Mouse (Mus musculus): ENCODE measurements around the gene Pla2g10.

DNA sequence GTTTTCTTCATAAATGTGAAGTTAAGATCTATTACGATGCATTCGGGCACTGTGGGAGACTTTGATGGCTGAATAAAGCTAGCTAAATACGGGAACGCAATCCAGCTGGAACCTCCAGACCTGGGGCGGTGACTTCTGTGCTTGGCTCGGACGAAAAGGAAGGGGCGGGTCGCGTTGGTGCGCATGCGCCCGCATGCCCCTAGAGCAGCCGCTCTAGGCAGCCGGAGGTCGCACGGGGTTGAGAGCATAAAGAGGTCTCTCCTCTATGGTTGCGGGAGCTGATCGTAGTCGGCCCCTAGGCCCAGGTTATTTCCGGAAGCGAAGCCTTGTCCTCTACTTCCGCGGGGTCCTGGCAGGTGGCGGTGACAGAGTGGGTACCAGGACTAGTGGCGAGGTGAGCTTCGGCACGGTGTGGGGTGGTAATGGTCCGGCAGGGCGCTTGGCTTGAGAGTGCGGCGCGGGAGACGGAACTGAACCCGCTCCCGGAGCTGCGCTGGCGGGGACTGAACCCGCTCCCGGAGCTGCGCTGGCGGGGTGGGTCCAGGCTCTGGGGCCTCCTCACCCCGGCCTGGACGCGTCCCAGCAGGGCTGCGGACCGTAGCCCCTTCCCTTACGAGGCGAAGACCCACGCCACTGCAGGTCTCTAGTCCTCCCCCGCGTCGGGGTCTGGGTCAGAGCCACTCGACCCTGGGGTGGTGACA lies 58.9 kb downstream of the Pla2g10 start, which contains the start of the genes Bfar and 3110001I22Rik:
- TF ChIP-seq CTCF (IDR thresholded peaks at IDR 0.05; ENCODE audit: low read depth, low read length) (no peak), POLR2A (IDR thresholded peaks at IDR 0.05; ENCODE audit: borderline replicate concordance, low read depth, low read length) (no peak)

Measured in bone marrow macrophage, adult 2 months (primary cell).